ENCODE assay signal across 12 mouse cellular contexts in the genomic region with DNA sequence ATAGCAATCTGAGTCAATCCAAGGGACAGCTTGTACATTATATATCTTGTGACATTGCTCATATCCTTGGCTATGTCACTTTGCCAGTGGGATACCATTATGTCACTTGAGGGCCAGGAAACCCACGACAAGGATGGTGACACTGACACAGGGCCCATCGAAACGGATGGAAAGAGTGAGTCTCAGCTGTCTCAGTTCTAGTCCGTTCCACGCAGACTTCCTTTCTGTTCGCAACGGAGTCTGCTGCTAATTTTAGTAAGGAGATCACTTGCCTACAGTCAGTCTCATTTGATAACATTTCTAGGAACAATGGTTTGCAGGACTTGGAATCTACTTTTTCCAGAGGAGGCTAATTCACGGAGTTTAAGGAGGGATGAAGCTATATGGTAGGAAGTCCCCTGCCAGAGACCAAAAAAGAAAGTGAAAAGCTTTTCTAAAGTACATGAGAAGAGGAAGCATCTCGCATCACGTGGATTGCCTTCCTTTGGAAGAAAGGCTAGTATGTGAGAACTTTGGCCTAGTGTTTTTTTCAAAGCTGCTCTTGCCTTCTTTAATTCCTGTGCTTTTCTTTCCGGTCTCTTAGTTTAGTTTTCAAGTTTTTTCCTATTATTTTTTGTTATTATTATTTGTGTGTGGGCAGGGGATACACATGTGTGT. TPM values are rescaled to one million over a fixed set of nuclear protein-coding genes. Genes with fewer than 3 reads are reported as not detected.
DNase-seq lines count a peak whose midpoint lies in the region; ATAC-seq and TF ChIP-seq lines count a peak whose summit lies in the region.
"Had no signal": no experiment of that assay in that cellular context is flagged by ENCODE, and none has a peak within 500 bp of the region (broad histone marks: within the 10 kb centered on the region; RNA-seq: fewer than 3 reads in every experiment).

No protein-coding gene starts in this region.

- ATAC-seq in heart, postnatal 0 days (ENCODE audit: insufficient read depth, low read depth) = no peak
- ATAC-seq in neutrophil, adult 5-6 weeks (ENCODE audit: extremely low read depth, insufficient number of reproducible peaks, low FRiP score, poor library complexity, severe bottlenecking) = peak; percentile 35; the same call in 1 of the 2 replicates
- no peak for ATAC-seq in hindbrain, embryonic 14.5 days (ENCODE audit: low FRiP score)
- ATAC-seq: forebrain, postnatal 0 days; intestine, embryonic 15.5 days had no signal

- H3K27me3 ChIP-seq in heart, postnatal 0 days (ENCODE audit: control insufficient read depth, insufficient read depth, low read length) = no peaks in the 10 kb centered on the region
- no peaks in the 10 kb centered on the region for H3K27me3 ChIP-seq in hindbrain, embryonic 14.5 days (ENCODE audit: control insufficient read depth, insufficient read depth, low read length)
- H3K27me3 ChIP-seq: intestine, embryonic 15.5 days had no signal

- peaks cover 19% of the 10 kb centered on the region; the same call in 1 of the 2 replicates for H3K4me1 ChIP-seq in heart, postnatal 0 days (ENCODE audit: control insufficient read depth, insufficient read depth)
- no peaks in the 10 kb centered on the region for H3K4me1 ChIP-seq in hindbrain, embryonic 14.5 days (replicated peaks; ENCODE audit: control insufficient read depth, insufficient read depth, low read length)

- peak overlapping the region; percentile 25; the same call in 1 of the 2 replicates for H3K9ac ChIP-seq in heart, postnatal 0 days (replicated peaks; ENCODE audit: low read depth, low read length)
- no peak overlapping the region for H3K9ac ChIP-seq in hindbrain, embryonic 14.5 days
- H3K9ac ChIP-seq: forebrain, postnatal 0 days; intestine, embryonic 15.5 days had no signal

- DNase-seq in layer of hippocampus, adult 9-11 months = peak; percentile 36
- no peak for DNase-seq in layer of hippocampus, adult 18-20 months (ENCODE audit: low spot score in 2 of 2)
- DNase-seq in brain, adult 2 months (ENCODE audit: low read depth, low spot score) = peak; percentile 29
- DNase-seq in heart, postnatal 0 days (ENCODE audit: low spot score) = peak; percentile 49
- DNase-seq in right cerebral cortex, postnatal 4 days = no peak
- no peak for DNase-seq in hindbrain, embryonic 14.5 days (ENCODE audit: low spot score)
- no peak for DNase-seq in left cerebral cortex, adult 8-10 months (ENCODE audit: low spot score in 2 of 2)
- DNase-seq: forebrain, postnatal 0 days; left cerebral cortex, postnatal 4 days had no signal

- H3K27ac ChIP-seq in heart, postnatal 0 days (ENCODE audit: low read depth) = peak overlapping the region; percentile 52
- no peak overlapping the region for H3K27ac ChIP-seq in hindbrain, embryonic 14.5 days
- H3K27ac ChIP-seq: intestine, embryonic 15.5 days had no signal

- H3K9me3 ChIP-seq in heart, postnatal 0 days (replicated peaks; ENCODE audit: control insufficient read depth, low read length) = no peaks in the 10 kb centered on the region
- no peaks in the 10 kb centered on the region for H3K9me3 ChIP-seq in hindbrain, embryonic 14.5 days (ENCODE audit: control insufficient read depth, low read length)
- H3K9me3 ChIP-seq: intestine, embryonic 15.5 days had no signal

- TF ChIP-seq CTCF in heart, postnatal 0 days (IDR thresholded peaks at IDR 0.05; ENCODE audit: low read depth) = no peak

- TF ChIP-seq EP300 in heart, postnatal 0 days (IDR thresholded peaks at IDR 0.05; ENCODE audit: low read depth) = no peak

- WGBS in heart, postnatal 0 days = 15% methylated on average over 11 of the region's 11 CpGs
- 90% methylated on average over 11 of the region's 11 CpGs for WGBS in hindbrain, embryonic 14.5 days

- H3K4me3 ChIP-seq in heart, postnatal 0 days (ENCODE audit: low read depth, low read length) = peak overlapping the region; percentile 17; the same call in 1 of the 2 replicates
- H3K4me3 ChIP-seq in hindbrain, embryonic 14.5 days (replicated peaks; ENCODE audit: low read length) = no peak overlapping the region
- H3K4me3 ChIP-seq: intestine, embryonic 15.5 days had no signal

- no peaks in the 10 kb centered on the region for H3K36me3 ChIP-seq in heart, postnatal 0 days (replicated peaks; ENCODE audit: control insufficient read depth, insufficient read depth, low read length)
- no peaks in the 10 kb centered on the region for H3K36me3 ChIP-seq in hindbrain, embryonic 14.5 days (replicated peaks; ENCODE audit: control insufficient read depth, insufficient read depth)
- H3K36me3 ChIP-seq: intestine, embryonic 15.5 days had no signal

- peak overlapping the region; percentile 42 for H3K4me2 ChIP-seq in heart, postnatal 0 days (ENCODE audit: low read depth, low read length)
- no peak overlapping the region for H3K4me2 ChIP-seq in hindbrain, embryonic 14.5 days (replicated peaks)
- H3K4me2 ChIP-seq: intestine, embryonic 15.5 days; midbrain, embryonic 11.5 days had no signal

RNA-seq across cellular contexts. Expression of a gene that starts 55.4 kb away (rescaled TPM):
- 1 to 10 TPM; 2.1 to 3.1 TPM for total RNA-seq in layer of hippocampus, adult 18-20 months (2021)
- total RNA-seq in heart, postnatal 0 days (2014; rRNA removed; ENCODE audit: low replicate concordance) = 7.4 and 11.0 TPM in 2 replicates
- polyA plus RNA-seq in heart, postnatal 0 days (2015; fragmentation: Nextera tagmentation; extraction: Ambion mirVana) = 7.2 and 7.8 TPM in 2 replicates
- total RNA-seq in neutrophil, adult 5-6 weeks (2017) = not detected in 2 replicates
- polyA plus RNA-seq in hindbrain, embryonic 14.5 days (2014; fragmentation: Nextera tagmentation; extraction: Ambion mirVana) = 2.3 and 3.1 TPM in 2 replicates
- total RNA-seq in left cerebral cortex, adult 8-10 months (2022) = 1 to 10 TPM; 1.9 to 3.9 (median 2.8) TPM

Comparison
In these comparisons a context has a peak if more than half of its experiments do, and no peak if none do; other contexts are left out.
1. DNase-seq: peak in layer of hippocampus, adult 9-11 months (single experiment), brain, adult 2 months (single experiment) and heart, postnatal 0 days (single experiment); none in layer of hippocampus, adult 18-20 months (0 of 2), right cerebral cortex, postnatal 4 days (single experiment), hindbrain, embryonic 14.5 days (single experiment) and left cerebral cortex, adult 8-10 months (0 of 2).